Mouse (Mus musculus): ENCODE measurements around the gene Tuba3b.

The Tuba3b gene

GRCm38 (mm10) chr6:145605203-145605602 lies 10.4 kb upstream of the Tuba3b start:
- DNase-seq (ENCODE audit: extremely low read depth, insufficient read length, low spot score) = no peak

GRCm38 (mm10) chr6:145607746-145608145 lies 7.8 kb upstream of the Tuba3b start:
- no peak for DNase-seq (ENCODE audit: extremely low read depth, insufficient read length, low spot score)

- DNase-seq (ENCODE audit: extremely low read depth, insufficient read length, low spot score) = no peak
Observed at GRCm38 (mm10) chr6:145608693-145609092, 6.9 kb upstream of the Tuba3b start.

GRCm38 (mm10) chr6:145610901-145611300 lies 4.7 kb upstream of the Tuba3b start:
- DNase-seq (ENCODE audit: extremely low read depth, insufficient read length, low spot score) = no peak

- no peak for DNase-seq (ENCODE audit: extremely low read depth, insufficient read length, low spot score)
Observed at GRCm38 (mm10) chr6:145612611-145613010, 2.9 kb upstream of the Tuba3b start.

- no peak for DNase-seq (ENCODE audit: extremely low read depth, insufficient read length, low spot score)
Observed at GRCm38 (mm10) chr6:145614219-145614618, 1.3 kb upstream of the Tuba3b start, which contains the start of gene Lmntd1. TSS of gene Lmntd1 (minus strand) at chr6:145614319.

GRCm38 (mm10) chr6:145616402-145617229 lies 1.1 kb downstream of the Tuba3b start:
- DNase-seq (ENCODE audit: extremely low read depth, insufficient read length, low spot score) = peak; percentile 45

- DNase-seq (ENCODE audit: extremely low read depth, insufficient read length, low spot score) = no peak
Observed at GRCm38 (mm10) chr6:145623141-145623540, 7.6 kb downstream of the Tuba3b start.

GRCm38 (mm10) chr6:145630269-145630668 lies 14.7 kb downstream of the Tuba3b start:
- DNase-seq (ENCODE audit: extremely low read depth, insufficient read length, low spot score) = no peak

GRCm38 (mm10) chr6:145634454-145634853 lies 18.9 kb downstream of the Tuba3b start:
- DNase-seq (ENCODE audit: extremely low read depth, insufficient read length, low spot score) = no peak

- DNase-seq (ENCODE audit: extremely low read depth, insufficient read length, low spot score) = no peak
Observed at GRCm38 (mm10) chr6:145636682-145637081, 21.1 kb downstream of the Tuba3b start.

GRCm38 (mm10) chr6:145638248-145638647 lies 22.7 kb downstream of the Tuba3b start:
- DNase-seq (ENCODE audit: extremely low read depth, insufficient read length, low spot score) = no peak

GRCm38 (mm10) chr6:145640971-145641506 lies 25.5 kb downstream of the Tuba3b start:
- no peak for DNase-seq (ENCODE audit: extremely low read depth, insufficient read length, low spot score)

GRCm38 (mm10) chr6:145651976-145652375 lies 36.4 kb downstream of the Tuba3b start:
- DNase-seq (ENCODE audit: extremely low read depth, insufficient read length, low spot score) = no peak

- no peak for DNase-seq (ENCODE audit: extremely low read depth, insufficient read length, low spot score)
Observed at GRCm38 (mm10) chr6:145652986-145653385, 37.4 kb downstream of the Tuba3b start.

- no peak for DNase-seq (ENCODE audit: extremely low read depth, insufficient read length, low spot score)
Observed at GRCm38 (mm10) chr6:145653626-145654025, 38.1 kb downstream of the Tuba3b start.

GRCm38 (mm10) chr6:145654062-145654836 lies 38.7 kb downstream of the Tuba3b start:
- DNase-seq (ENCODE audit: extremely low read depth, insufficient read length, low spot score) = peak; percentile 35

GRCm38 (mm10) chr6:145655678-145656077 lies 40.1 kb downstream of the Tuba3b start:
- no peak for DNase-seq (ENCODE audit: extremely low read depth, insufficient read length, low spot score)

GRCm38 (mm10) chr6:145656740-145657591 lies 41.4 kb downstream of the Tuba3b start:
- DNase-seq (ENCODE audit: extremely low read depth, insufficient read length, low spot score) = no peak

GRCm38 (mm10) chr6:145659116-145659515 lies 43.6 kb downstream of the Tuba3b start:
- DNase-seq (ENCODE audit: extremely low read depth, insufficient read length, low spot score) = no peak

All from 3134 (cell line).